Mouse (Mus musculus) embryonic facial prominence, embryonic 14.5 days (tissue): ENCODE data around the gene Srgap1. TPM values are rescaled to one million over a fixed set of nuclear protein-coding genes. Genes with fewer than 3 reads are reported as not detected.
A peak's percentile ranks its signal among the peaks of the same experiment; 100 is the strongest.

ENCODE experiments used
- ATAC-seq: fragments of 200-750 bp; cut with Nextera tagmentation; 2 replicates; pipeline ENCODE4 v1.8.0; 2017; ENCODE audit warnings: low read depth, moderate number of reproducible peaks, moderate TSS enrichment
- DNase-seq: peaks from one replicate; pipeline ENCODE4 v3.0.0-alpha.2; 2015; ENCODE audit warnings: low spot score
- H3K27ac ChIP-seq: fragments of 300-500 bp; sonication (generic); replicated peaks from 2 replicates; pipeline ENCODE4 v1.5.1; 2014; ENCODE audit warnings: low read depth, mild to moderate bottlenecking, low read length, moderate library complexity
- H3K27me3 ChIP-seq: fragments of 300-500 bp; sonication (generic); replicated peaks from 2 replicates; pipeline ENCODE4 v1.6.1; 2014; ENCODE audit warnings: low read length; ENCODE audit not compliant: control insufficient read depth, insufficient read depth
- H3K36me3 ChIP-seq: fragments of 300-500 bp; sonication (generic); 2 replicates; pipeline ENCODE4 v1.6.1; 2014; ENCODE audit warnings: low read length, mixed read lengths; ENCODE audit not compliant: control insufficient read depth, insufficient read depth
- H3K4me1 ChIP-seq: fragments of 300-500 bp; sonication (generic); 2 replicates; pipeline ENCODE4 v1.6.1; 2014; ENCODE audit warnings: antibody characterized with exemption, low read length; ENCODE audit not compliant: control insufficient read depth, insufficient read depth
- H3K4me2 ChIP-seq: fragments of 300-500 bp; sonication (generic); 2 replicates; pipeline ENCODE4 v1.6.1; 2014; ENCODE audit warnings: low read depth, mild to moderate bottlenecking, low read length, moderate library complexity, mixed read lengths
- H3K4me3 ChIP-seq: fragments of 300-500 bp; sonication (generic); 2 replicates; pipeline ENCODE4 v1.5.1; 2014; ENCODE audit warnings: low read depth, mild to moderate bottlenecking, low read length
- H3K9ac ChIP-seq: fragments of 300-500 bp; sonication (generic); 2 replicates; pipeline ENCODE4 v1.6.1; 2014; ENCODE audit warnings: low read depth, mild to moderate bottlenecking, low read length, moderate library complexity, mixed read lengths
- H3K9me3 ChIP-seq: fragments of 300-500 bp; sonication (generic); 2 replicates; pipeline ENCODE4 v1.6.1; 2016; ENCODE audit warnings: low read length; ENCODE audit not compliant: control insufficient read depth
- WGBS: fragments of 180-500 bp; shearing (Covaris S2); extraction: QIAGEN DNeasy Blood & Tissue Kit; methylation state at CpG from one replicate; pipeline ENCODE4 v1.1.7; 2014; 5-methylcytosine and 5-hydroxymethylcytosine counted together
- polyA plus RNA-seq: library from polyadenylated mRNA; unstranded; fragments of >200 nt; fragmentation: Nextera tagmentation; extraction: Ambion mirVana; gene quantifications from 2 replicates; pipeline ENCODE4 v1.2.1, GENCODE M21; 2014

The Srgap1 gene
- polyA plus RNA-seq, 1 experiment from 2014 or later: 11.1 TPM

- no peak overlapping the region for H3K27ac ChIP-seq
- DNase-seq (no peak), ATAC-seq (no peak)
- H3K4me1 ChIP-seq: no peaks in the 10 kb centered on the region
- H3K4me3 ChIP-seq: no peak overlapping the region
- H3K36me3 ChIP-seq: no peaks in the 10 kb centered on the region
- H3K9ac ChIP-seq: no peak overlapping the region
- no peaks in the 10 kb centered on the region for H3K27me3 ChIP-seq
- no peaks in the 10 kb centered on the region for H3K9me3 ChIP-seq
- no peak overlapping the region for H3K4me2 ChIP-seq
- WGBS: 79% methylated on average over 6 of the region's 6 CpGs
Observed at GRCm38 (mm10) chr10:121900772-121901171, 146.3 kb downstream of the Srgap1 start.

- Histone ChIP-seq H3K9ac (no peak overlapping the region), H3K9me3 (no peaks in the 10 kb centered on the region)
Observed at GRCm38 (mm10) chr10:121899706-121900105, 147.4 kb downstream of the Srgap1 start.

GRCm38 (mm10) chr10:121897835-121898370, 149.2 kb downstream of the Srgap1 start:
- no peaks in the 10 kb centered on the region for H3K36me3 ChIP-seq
- no peaks in the 10 kb centered on the region for H3K4me1 ChIP-seq
- H3K27ac ChIP-seq: no peak overlapping the region
- no peak overlapping the region for H3K4me3 ChIP-seq
- no peak overlapping the region for H3K4me2 ChIP-seq
- H3K27me3 ChIP-seq: no peaks in the 10 kb centered on the region
- DNase-seq (no peak), ATAC-seq (no peak)
- H3K9ac ChIP-seq: no peak overlapping the region
- no peaks in the 10 kb centered on the region for H3K9me3 ChIP-seq
- WGBS: 93% methylated on average over 2 of the region's 2 CpGs

More at GRCm38 (mm10) chr10:121899706-121900105, 147.4 kb downstream of the Srgap1 start:
- ATAC-seq: no peak
- Histone ChIP-seq H3K4me3 (no peak overlapping the region), H3K4me2 (no peak overlapping the region), H3K27me3 (no peaks in the 10 kb centered on the region), H3K27ac (no peak overlapping the region), H3K4me1 (no peaks in the 10 kb centered on the region), H3K36me3 (no peaks in the 10 kb centered on the region)
- WGBS: 88% methylated on average over 6 of the region's 6 CpGs
- no peak for DNase-seq

- no peaks in the 10 kb centered on the region for H3K27me3 ChIP-seq
- H3K9ac ChIP-seq: no peak overlapping the region
- no peak overlapping the region for H3K4me3 ChIP-seq
- peaks cover 9% of the 10 kb centered on the region; the same call in 1 of the 2 replicates for H3K4me1 ChIP-seq
- no peaks in the 10 kb centered on the region for H3K9me3 ChIP-seq
- no peak for ATAC-seq
- no peak for DNase-seq
- WGBS: 75% methylated on average over 13 of the region's 13 CpGs
- H3K4me2 ChIP-seq: no peak overlapping the region
- H3K36me3 ChIP-seq: no peaks in the 10 kb centered on the region
- no peak overlapping the region for H3K27ac ChIP-seq
Observed at GRCm38 (mm10) chr10:121891390-121892067, 155.6 kb downstream of the Srgap1 start.

GRCm38 (mm10) chr10:121890061-121890460, 157.1 kb downstream of the Srgap1 start:
- DNase-seq (no peak), ATAC-seq (no peak)
- no peak overlapping the region for H3K27ac ChIP-seq
- H3K4me2 ChIP-seq: no peak overlapping the region
- H3K27me3 ChIP-seq: no peaks in the 10 kb centered on the region
- H3K4me3 ChIP-seq: no peak overlapping the region
- H3K9ac ChIP-seq: no peak overlapping the region
- H3K4me1 ChIP-seq: peaks cover 24% of the 10 kb centered on the region
- WGBS: 78% methylated on average over 6 of the region's 6 CpGs
- H3K36me3 ChIP-seq: no peaks in the 10 kb centered on the region
- no peaks in the 10 kb centered on the region for H3K9me3 ChIP-seq

GRCm38 (mm10) chr10:121886805-121887204, 160.3 kb downstream of the Srgap1 start:
- H3K36me3 ChIP-seq: no peaks in the 10 kb centered on the region
- H3K4me1 ChIP-seq: peaks cover 26% of the 10 kb centered on the region
- ATAC-seq (peak; percentile 48), DNase-seq (peak; percentile 85)
- 22% methylated on average over 6 of the region's 6 CpGs for WGBS
- no peak overlapping the region for H3K4me2 ChIP-seq
- H3K4me3 ChIP-seq: no peak overlapping the region
- H3K27me3 ChIP-seq: no peaks in the 10 kb centered on the region
- H3K9ac ChIP-seq: peak overlapping the region; percentile 37; the same call in 1 of the 2 replicates
- peak overlapping the region; percentile 8 for H3K27ac ChIP-seq
- H3K9me3 ChIP-seq: no peaks in the 10 kb centered on the region

- H3K4me1 ChIP-seq: peaks cover 26% of the 10 kb centered on the region
- H3K36me3 ChIP-seq: no peaks in the 10 kb centered on the region
- H3K27ac ChIP-seq: peak overlapping the region; percentile 68
- DNase-seq (peak; percentile 74), ATAC-seq (peak; percentile 64; the same call in 1 of the 2 replicates)
- H3K4me2 ChIP-seq: no peak overlapping the region
- 18% methylated on average over 9 of the region's 9 CpGs for WGBS
- no peaks in the 10 kb centered on the region for H3K9me3 ChIP-seq
- no peaks in the 10 kb centered on the region for H3K27me3 ChIP-seq
- no peak overlapping the region for H3K4me3 ChIP-seq
- no peak overlapping the region for H3K9ac ChIP-seq
Observed at GRCm38 (mm10) chr10:121885512-121886218, 161.4 kb downstream of the Srgap1 start.

GRCm38 (mm10) chr10:121882461-121882860, 164.7 kb downstream of the Srgap1 start:
- no peaks in the 10 kb centered on the region for H3K9me3 ChIP-seq
- no peak overlapping the region for H3K27ac ChIP-seq
- no peak overlapping the region for H3K9ac ChIP-seq
- H3K4me1 ChIP-seq: peaks cover 27% of the 10 kb centered on the region
- ATAC-seq (no peak), DNase-seq (no peak)
- no peaks in the 10 kb centered on the region for H3K36me3 ChIP-seq
- H3K4me3 ChIP-seq: no peak overlapping the region
- WGBS: 36% methylated on average over 6 of the region's 6 CpGs
- no peak overlapping the region for H3K4me2 ChIP-seq
- H3K27me3 ChIP-seq: no peaks in the 10 kb centered on the region
